Mouse (Mus musculus) forebrain, embryonic 16.5 days (tissue): Measurements from ENCODE around the gene Ubl3. TPM values are rescaled to one million over a fixed set of nuclear protein-coding genes. Genes with fewer than 3 reads are reported as not detected.

Experiments
- ATAC-seq: fragments of 200-750 bp; cut with Nextera tagmentation; 2 replicates; pipeline ENCODE4 v1.8.0; 2017; ENCODE audit warnings: mild to moderate bottlenecking, moderate library complexity
- H3K27ac ChIP-seq: fragments of 300-500 bp; sonication (generic); 2 replicates; pipeline ENCODE4 v1.5.1; 2014; ENCODE audit warnings: low read length, control low read depth
- H3K27me3 ChIP-seq: fragments of 300-500 bp; sonication (generic); replicated peaks from 2 replicates; pipeline ENCODE4 v1.6.1; 2014; ENCODE audit warnings: low read length; ENCODE audit not compliant: control insufficient read depth, insufficient read depth
- H3K36me3 ChIP-seq: fragments of 300-500 bp; sonication (generic); 2 replicates; pipeline ENCODE4 v1.6.1; 2014; ENCODE audit not compliant: control insufficient read depth, insufficient read depth
- H3K4me1 ChIP-seq: fragments of 300-500 bp; sonication (generic); replicated peaks from 2 replicates; pipeline ENCODE4 v1.6.1; 2014; ENCODE audit warnings: low read length; ENCODE audit not compliant: control insufficient read depth, insufficient read depth
- H3K4me2 ChIP-seq: fragments of 300-500 bp; sonication (generic); 2 replicates; pipeline ENCODE4 v1.6.1; 2014; ENCODE audit warnings: mild to moderate bottlenecking, low read length, control low read depth
- H3K4me3 ChIP-seq: fragments of 300-500 bp; sonication (generic); replicated peaks from 2 replicates; pipeline ENCODE4 v1.5.1; 2014; ENCODE audit warnings: mild to moderate bottlenecking, low read length, control low read depth
- H3K9ac ChIP-seq: fragments of 300-500 bp; sonication (generic); replicated peaks from 2 replicates; pipeline ENCODE4 v1.6.1; 2014; ENCODE audit warnings: low read depth, low read length, control low read depth
- H3K9me3 ChIP-seq: fragments of 300-500 bp; sonication (generic); 2 replicates; pipeline ENCODE4 v1.6.1; 2016; ENCODE audit warnings: low read length; ENCODE audit not compliant: control insufficient read depth
- WGBS: fragments of 180-500 bp; shearing (Covaris S2); extraction: QIAGEN DNeasy Blood & Tissue Kit; methylation state at CpG from one replicate; pipeline ENCODE4 v1.1.7; 2014; 5-methylcytosine and 5-hydroxymethylcytosine counted together
- polyA plus RNA-seq: library from polyadenylated mRNA; unstranded; fragments of >200 nt; fragmentation: Nextera tagmentation; extraction: Ambion mirVana; gene quantifications from 2 replicates; pipeline ENCODE4 v1.2.1, GENCODE M21; 2015

The Ubl3 gene
- polyA plus RNA-seq, 1 experiment from 2014 or later: 75.7 TPM

DNA sequence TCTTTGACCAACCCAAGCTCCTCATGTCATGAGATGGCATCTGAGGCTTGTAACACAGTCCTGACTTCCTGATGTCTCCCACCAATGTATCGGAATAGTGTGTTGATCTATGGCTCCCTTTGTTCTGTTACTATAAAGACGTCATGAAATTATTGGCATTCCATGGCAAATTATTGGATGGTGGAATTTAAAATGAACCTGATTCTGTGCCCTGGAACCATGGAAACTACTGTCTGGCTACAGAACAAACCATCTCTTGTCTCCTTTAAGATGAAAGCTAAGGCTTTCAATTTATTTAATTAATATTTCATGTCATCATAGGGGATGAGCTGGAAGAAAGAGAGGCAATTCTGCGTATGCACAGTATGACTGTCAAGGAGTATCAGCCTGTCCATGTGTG, 36.4 kb upstream of the Ubl3 start:
- Histone ChIP-seq H3K27ac (no peak overlapping the region), H3K9ac (no peak overlapping the region), H3K4me3 (no peak overlapping the region), H3K4me2 (no peak overlapping the region), H3K36me3 (no peaks in the 10 kb centered on the region), H3K9me3 (no peaks in the 10 kb centered on the region), H3K4me1 (no peaks in the 10 kb centered on the region), H3K27me3 (no peaks in the 10 kb centered on the region)
- no peak for ATAC-seq
- WGBS: 87% methylated on average over 3 of the region's 3 CpGs

DNA sequence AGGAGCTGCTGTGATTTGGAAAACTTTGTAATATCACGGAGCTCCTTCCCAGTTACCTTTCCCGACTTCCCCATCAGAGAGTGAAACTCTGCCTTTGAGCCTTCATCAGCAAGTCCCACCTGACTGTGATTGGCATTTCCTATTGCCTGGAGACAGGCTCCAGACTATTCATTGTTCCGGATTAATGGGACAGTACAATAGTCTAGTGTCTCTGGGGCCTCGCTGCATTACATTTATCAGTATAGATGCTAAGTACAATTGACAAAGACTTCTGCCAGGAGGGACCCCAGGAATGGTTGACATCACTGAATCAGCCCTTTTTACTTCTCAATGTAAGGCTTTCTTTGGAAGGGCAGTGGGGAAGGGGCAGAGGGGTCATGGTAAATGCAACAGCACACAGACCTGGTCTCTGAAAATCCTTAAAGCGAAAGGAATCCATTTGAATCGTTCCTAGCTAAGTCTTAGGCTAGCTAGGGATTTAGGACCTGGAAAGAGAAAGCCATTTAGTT, 35.6 kb upstream of the Ubl3 start:
- Histone ChIP-seq H3K4me3 (no peak overlapping the region), H3K9me3 (no peaks in the 10 kb centered on the region), H3K27ac (no peak overlapping the region), H3K9ac (no peak overlapping the region), H3K4me2 (no peak overlapping the region), H3K36me3 (no peaks in the 10 kb centered on the region), H3K4me1 (no peaks in the 10 kb centered on the region), H3K27me3 (no peaks in the 10 kb centered on the region)
- ATAC-seq: no peak
- WGBS: 22% methylated on average over 6 of the region's 6 CpGs

DNA sequence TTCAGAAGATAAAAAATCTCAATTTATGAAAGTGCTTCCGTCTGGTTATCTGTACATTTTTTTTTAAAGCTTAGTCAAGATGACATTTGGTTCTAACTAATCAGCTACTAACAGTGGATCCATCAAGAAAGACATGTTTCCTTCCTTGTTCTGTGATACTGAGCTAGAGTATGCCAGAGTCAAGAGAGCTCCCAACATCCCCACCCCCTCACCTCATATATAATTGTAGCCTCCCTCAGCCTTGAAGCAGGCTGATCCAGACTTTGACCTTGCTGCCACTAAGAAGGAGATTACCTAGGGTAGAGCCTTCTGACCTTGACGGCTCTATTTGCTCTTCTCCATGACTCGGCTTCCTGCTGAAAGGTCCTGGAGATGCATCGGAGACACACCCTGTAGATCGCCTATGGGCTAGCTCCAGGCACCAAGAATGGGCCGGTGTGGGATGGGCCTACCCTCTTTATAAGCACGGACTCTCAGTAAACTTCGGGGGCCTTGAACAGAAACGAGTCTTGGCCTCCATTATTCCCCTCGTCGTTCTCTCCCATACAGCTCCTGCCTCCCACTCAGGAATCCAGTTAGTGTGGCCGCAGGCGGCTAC, 27.9 kb upstream of the Ubl3 start:
- H3K9me3 ChIP-seq: no peaks in the 10 kb centered on the region
- H3K4me1 ChIP-seq: no peaks in the 10 kb centered on the region
- no peak overlapping the region for H3K27ac ChIP-seq
- H3K36me3 ChIP-seq: no peaks in the 10 kb centered on the region
- no peaks in the 10 kb centered on the region for H3K27me3 ChIP-seq
- H3K4me2 ChIP-seq: no peak overlapping the region
- H3K9ac ChIP-seq: no peak overlapping the region
- H3K4me3 ChIP-seq: no peak overlapping the region
- ATAC-seq: no peak
- WGBS: 93% methylated on average over 13 of the region's 13 CpGs

DNA sequence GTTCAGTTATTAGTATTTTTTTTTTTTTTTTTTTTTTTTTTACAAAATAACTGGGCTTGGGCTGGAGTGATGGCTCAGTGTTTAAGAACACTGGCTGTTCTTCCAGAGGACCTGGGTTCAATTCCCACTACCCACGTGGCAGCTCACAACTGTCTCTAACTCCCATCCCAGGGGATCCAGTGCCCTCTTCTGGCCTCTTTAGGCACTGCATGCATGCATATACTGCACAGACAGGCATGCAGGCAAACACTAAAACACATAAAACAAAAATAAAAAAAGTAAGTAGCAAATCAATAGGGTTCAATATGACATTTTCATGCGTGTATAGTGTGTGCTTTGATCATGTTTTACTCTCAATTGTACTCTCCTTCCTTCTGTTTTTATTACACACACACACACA, 26.6 kb upstream of the Ubl3 start:
- H3K27me3 ChIP-seq: no peaks in the 10 kb centered on the region
- no peaks in the 10 kb centered on the region for H3K9me3 ChIP-seq
- 90% methylated on average over 2 of the region's 2 CpGs for WGBS
- H3K36me3 ChIP-seq: no peaks in the 10 kb centered on the region
- no peak overlapping the region for H3K4me3 ChIP-seq
- no peaks in the 10 kb centered on the region for H3K4me1 ChIP-seq
- H3K4me2 ChIP-seq: no peak overlapping the region
- H3K9ac ChIP-seq: no peak overlapping the region
- no peak for ATAC-seq
- no peak overlapping the region for H3K27ac ChIP-seq

DNA sequence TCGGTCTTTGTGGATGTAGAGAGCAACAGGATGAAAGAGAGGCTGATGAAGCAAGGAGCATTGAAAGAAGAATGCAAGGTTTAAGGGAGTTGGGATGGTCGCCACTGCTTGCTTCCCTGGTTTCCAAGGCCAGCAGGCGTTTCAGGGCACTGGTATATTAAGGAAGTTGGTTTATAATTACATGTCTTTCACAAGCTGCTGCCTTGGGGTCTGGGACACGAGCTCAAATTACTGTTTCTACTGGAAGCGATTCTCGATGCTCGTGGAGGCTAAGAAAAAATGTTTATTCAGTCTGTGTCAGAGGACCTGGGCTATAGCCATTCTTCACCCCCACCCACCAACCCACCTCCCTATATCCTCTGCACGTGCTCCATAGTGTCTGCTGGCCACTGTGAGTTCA, 25.8 kb upstream of the Ubl3 start:
- Histone ChIP-seq H3K27me3 (no peaks in the 10 kb centered on the region), H3K4me3 (no peak overlapping the region), H3K27ac (no peak overlapping the region), H3K9me3 (no peaks in the 10 kb centered on the region), H3K4me2 (no peak overlapping the region), H3K9ac (no peak overlapping the region), H3K36me3 (no peaks in the 10 kb centered on the region), H3K4me1 (no peaks in the 10 kb centered on the region)
- no peak for ATAC-seq
- WGBS: 78% methylated on average over 8 of the region's 8 CpGs

DNA sequence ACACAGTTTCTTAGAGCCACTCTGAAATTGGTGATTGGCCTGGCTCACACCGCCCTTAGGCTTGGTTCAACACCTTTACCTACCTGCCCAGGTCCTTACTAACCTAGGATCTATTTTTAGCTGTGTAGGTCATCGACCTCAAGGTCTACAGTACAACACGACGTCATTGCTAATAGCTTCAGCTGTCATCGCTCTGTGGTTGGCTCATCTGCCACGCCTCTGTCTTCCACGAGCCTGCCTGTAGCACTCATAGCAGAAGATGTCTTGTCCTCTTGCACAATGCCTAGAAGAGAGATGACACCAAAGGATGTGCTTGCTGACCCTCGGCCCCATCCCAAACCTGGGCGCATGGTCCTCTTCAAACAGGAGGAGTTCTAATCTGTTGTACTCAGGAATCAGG, 24.7 kb upstream of the Ubl3 start:
- no peaks in the 10 kb centered on the region for H3K9me3 ChIP-seq
- ATAC-seq: no peak
- no peak overlapping the region for H3K9ac ChIP-seq
- H3K4me1 ChIP-seq: 0 out of 2 replicates have a peak, but pooled peaks cover 2% of the 10 kb centered on the region
- H3K4me2 ChIP-seq: no peak overlapping the region
- H3K36me3 ChIP-seq: no peaks in the 10 kb centered on the region
- H3K27ac ChIP-seq: no peak overlapping the region
- H3K4me3 ChIP-seq: no peak overlapping the region
- no peaks in the 10 kb centered on the region for H3K27me3 ChIP-seq
- 93% methylated on average over 9 of the region's 9 CpGs for WGBS

DNA sequence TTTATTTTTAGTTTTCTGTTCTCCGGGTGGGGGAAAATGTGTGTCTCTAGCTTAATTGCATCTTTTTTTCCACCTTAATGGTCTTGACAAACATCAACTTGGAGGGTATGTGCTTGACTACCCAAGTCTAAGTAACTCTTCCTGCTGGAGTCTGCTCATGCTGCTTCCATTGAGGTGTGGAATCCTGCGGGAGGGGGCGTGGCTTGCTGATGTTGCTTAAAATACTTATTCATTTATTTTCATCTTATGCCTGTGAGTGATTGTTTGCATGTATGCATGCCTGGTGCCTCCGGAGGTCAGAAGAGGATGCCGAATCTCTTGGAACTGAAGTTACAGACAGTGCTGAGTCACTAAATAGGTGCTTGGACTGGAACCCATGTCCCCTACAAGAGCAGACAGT, 22.6 kb upstream of the Ubl3 start:
- H3K9me3 ChIP-seq: no peaks in the 10 kb centered on the region
- 63% methylated on average over 5 of the region's 5 CpGs for WGBS
- H3K4me3 ChIP-seq: no peak overlapping the region
- H3K4me1 ChIP-seq: 0 out of 2 replicates have a peak, but pooled peaks cover 2% of the 10 kb centered on the region
- no peak overlapping the region for H3K27ac ChIP-seq
- no peak overlapping the region for H3K9ac ChIP-seq
- H3K27me3 ChIP-seq: no peaks in the 10 kb centered on the region
- H3K4me2 ChIP-seq: no peak overlapping the region
- ATAC-seq: no peak
- H3K36me3 ChIP-seq: no peaks in the 10 kb centered on the region

DNA sequence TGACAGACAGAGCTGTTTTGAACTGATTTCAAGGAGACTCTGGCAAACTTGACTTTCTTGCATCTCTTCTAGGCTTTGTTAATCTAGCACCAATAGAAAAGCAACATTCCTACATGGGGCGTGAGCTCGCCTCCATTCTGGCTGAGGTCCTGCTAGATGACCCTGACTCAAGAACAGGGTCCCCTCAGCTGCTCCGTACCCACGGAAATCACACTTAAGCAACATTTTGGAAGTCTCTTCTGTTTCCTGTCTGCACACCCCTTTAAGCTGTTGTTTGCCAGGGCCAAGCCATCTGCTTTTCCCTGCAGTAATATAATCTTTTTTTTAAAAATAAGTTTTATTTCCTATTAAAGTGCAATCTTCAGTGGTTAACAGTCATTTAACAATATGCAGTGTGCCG, 20.1 kb upstream of the Ubl3 start:
- no peaks in the 10 kb centered on the region for H3K27me3 ChIP-seq
- WGBS: 71% methylated on average over 5 of the region's 5 CpGs
- no peak overlapping the region for H3K9ac ChIP-seq
- H3K4me1 ChIP-seq: 0 out of 2 replicates have a peak, but pooled peaks cover 2% of the 10 kb centered on the region
- H3K36me3 ChIP-seq: no peaks in the 10 kb centered on the region
- no peak for ATAC-seq
- no peaks in the 10 kb centered on the region for H3K9me3 ChIP-seq
- H3K27ac ChIP-seq: no peak overlapping the region
- H3K4me2 ChIP-seq: no peak overlapping the region
- H3K4me3 ChIP-seq: no peak overlapping the region

DNA sequence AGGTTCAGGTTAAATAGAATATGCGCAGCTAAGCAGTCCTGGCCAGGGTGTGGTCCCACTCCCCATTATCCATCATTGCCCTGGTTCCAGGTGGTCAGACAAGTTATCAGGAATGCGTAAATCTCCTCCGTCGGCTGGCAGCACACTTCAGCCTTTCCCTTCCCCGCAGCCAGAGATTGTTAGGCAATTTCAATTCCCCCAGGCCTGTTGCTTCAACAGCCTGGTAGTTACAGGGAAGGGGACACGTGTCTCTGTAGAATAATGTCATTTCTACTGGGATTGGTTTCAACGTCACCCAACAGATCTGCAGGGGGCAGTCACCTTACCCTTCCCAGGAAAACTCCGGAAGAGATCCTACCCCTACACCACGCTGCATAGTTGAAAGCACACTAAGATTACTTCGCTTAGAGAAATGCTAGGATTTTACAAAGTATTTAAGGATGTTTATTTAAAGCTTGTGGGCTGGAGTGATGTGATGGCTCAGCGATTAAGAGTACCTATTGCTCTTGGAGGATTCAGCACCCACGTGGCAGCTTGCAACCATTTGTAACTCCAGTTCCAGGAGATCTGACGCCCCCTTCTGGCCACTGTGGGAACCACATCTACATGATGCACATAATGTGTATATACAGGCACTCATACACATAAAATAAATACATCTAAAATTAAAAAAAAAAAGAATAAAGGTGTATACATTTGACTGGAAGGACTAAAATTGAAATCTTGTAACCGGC, 18.1 kb upstream of the Ubl3 start:
- no peak for ATAC-seq
- WGBS: 92% methylated on average over 14 of the region's 14 CpGs
- no peak overlapping the region for H3K27ac ChIP-seq
- H3K4me1 ChIP-seq: 0 out of 2 replicates have a peak, but pooled peaks cover 2% of the 10 kb centered on the region
- no peak overlapping the region for H3K4me3 ChIP-seq
- H3K27me3 ChIP-seq: no peaks in the 10 kb centered on the region
- H3K9me3 ChIP-seq: no peaks in the 10 kb centered on the region
- H3K4me2 ChIP-seq: no peak overlapping the region
- H3K36me3 ChIP-seq: no peaks in the 10 kb centered on the region
- H3K9ac ChIP-seq: no peak overlapping the region
